Mouse (Mus musculus) forelimb bud, embryonic 11.5 days (tissue): ENCODE measurements around the gene Tcam1.
"Not testable (repeated sequence)": the region's sequence is repeated elsewhere in the genome, so short reads cannot be mapped to it uniquely, and the experiment has no call there.

ENCODE experiments used
- DNase-seq: peaks from one replicate; pipeline ENCODE4 v3.0.0-alpha.2; 2012; ENCODE audit warnings: low read depth, low spot score

The Tcam1 gene

DNA sequence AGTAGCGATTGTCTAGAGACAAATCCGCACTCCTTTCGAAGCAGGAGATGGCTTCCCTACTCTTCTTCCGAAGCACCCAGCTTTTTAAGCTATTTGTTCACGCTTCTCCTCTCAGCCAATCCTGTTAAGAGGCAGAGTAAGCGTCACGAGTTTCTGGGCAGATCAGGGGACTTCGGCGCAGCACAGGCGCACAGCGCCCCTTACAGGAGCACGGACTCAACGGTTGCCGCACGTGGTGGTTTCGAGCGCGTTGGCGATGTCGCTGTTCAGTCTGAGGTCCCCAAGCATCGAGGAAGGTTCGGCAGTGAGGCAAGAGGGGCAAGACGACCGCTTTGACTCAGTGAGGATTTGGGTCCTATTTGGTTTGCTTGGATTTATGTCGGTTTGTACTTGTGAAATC lies at the start of gene Tcam1:
Gene Tcam1 (plus strand): TSS at position 219 of the 400 bp plus-strand sequence.
- peak; percentile 98 for DNase-seq

DNA sequence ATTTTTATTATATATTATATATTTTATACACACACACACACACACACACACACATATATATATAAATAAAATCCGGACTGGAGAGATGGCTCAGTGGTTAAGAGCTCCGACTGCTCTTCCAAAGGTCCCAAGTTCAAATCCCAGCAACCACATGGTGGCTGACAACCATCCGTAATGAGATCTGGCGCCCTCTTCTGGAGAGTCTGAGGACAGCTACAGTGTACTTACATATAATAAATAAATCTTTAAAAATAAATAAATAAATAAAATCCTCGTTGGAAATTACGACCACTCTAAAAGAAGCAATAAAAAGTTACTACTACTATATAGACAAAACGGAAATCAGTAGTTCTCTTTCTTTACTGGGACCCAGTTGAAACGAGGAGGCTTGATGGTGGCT lies 42.5 kb upstream of the Tcam1 start:
- not testable (repeated sequence) for DNase-seq

DNA sequence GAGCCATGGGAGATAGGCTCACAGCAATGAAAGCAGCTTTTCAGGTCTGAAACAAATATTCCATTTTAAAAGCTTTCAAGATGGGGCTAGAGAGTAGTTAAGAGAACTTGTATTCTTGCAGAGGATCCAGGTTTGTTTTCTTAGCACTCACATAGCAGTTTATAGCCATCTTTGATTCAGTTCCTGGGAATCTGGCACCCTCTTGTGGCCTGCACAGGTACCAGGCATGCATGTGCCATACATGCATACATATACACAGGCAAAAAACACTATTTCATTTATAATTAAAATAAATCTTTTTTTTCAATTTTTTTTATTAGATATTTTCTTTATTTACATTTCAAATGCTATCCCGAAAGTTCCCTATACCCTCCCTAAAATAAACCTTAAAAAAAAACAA lies 29.6 kb upstream of the Tcam1 start:
- DNase-seq, result peak; percentile 28

DNA sequence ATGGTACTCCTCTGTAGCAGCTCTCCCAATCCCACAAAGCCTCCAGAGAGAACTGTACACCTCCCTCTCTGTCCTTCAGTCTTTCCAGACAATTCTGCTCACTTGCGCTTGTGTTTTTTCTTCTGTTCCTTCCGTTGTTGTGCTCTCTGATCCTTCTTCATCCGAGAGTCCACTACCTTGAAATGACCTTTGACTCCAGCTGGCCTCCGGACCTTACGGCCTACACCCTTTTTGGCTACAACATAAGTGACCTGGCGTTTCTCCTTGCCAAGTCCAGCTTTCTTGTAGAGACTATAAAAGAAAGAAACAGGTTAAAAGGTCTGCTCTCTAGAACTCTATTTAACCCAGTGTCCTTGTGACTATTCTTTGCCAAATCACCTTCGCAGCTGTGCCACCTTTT lies 27.1 kb upstream of the Tcam1 start:
- DNase-seq, result no peak

DNA sequence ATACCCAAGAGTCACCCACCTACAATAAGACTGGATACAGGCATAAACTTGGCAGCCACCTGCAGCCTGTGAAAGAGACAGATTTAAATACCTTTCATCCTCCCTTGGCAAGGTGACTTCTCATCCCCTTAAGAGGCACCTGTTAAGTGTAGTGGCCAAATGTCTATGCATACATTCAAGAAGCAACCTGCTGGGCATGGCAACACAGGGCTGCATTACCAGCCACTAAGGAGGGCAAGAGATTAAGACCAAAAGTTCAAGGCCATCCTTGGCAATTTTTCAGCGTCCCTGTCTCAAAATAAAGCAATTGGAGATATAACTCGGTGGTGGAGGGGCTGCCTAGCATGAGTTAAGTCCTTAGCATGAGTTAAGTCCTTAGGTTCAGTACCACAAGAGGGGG lies 21.7 kb upstream of the Tcam1 start:
- no peak for DNase-seq

DNA sequence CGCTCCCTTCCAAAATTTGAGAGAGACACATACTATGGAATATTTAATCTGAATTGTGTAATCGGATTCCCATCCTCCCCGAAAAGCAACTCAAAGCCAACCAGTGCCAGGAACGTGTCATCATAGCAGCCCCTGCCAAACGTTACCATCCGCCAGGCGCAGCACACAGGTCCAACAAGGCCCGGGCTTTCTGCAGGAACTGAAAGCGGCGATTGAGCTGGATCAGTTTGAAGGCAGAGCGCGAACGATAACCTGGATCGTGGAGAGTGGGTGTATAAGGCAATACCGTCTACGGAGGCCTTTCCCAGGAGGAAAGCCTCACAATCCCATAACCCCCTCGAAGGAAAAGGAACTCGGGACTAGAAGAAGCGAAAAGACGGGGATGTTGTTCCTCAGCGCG lies 21.3 kb upstream of the Tcam1 start:
- no peak for DNase-seq

DNA sequence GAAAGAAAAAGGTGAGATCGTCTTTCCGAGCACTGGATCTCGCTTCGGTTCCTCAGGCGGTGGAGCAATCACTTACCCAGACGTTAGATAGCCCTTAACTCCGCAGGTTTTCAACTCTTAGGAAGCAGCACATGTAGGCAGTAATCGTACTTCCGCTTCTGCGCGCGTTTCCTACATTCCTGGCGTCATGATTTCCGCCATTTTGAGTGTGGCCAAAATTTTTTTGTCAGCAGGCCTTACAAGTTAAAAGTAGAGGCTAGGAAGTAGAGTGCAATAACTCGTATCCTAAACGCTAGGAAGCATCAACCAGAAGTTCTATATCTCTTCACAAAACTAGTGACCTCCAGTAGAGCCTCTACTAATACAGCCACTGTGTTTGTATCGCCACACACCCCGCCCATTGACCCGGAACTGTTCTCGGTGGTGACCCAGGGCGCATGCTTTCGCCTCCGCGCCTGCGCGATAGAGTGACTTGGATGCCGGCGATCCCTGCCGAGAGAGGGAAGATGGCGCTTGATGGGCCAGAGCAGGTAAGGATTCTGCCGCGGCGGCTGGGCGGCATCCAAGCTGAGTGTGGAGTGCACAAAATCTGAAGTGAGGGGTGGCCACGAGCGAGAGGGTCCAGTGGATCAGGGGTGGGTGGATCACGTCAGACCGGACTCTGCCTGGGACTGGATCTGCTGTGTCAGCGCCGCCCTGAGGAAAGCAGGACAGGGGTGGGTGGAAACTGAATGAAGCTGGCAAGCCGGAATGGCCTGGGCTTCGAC lies 20.6 kb upstream of the Tcam1 start, which contains the start of the genes Ftsj3 and Psmc5:
Gene Ftsj3 (minus strand): TSS at position 395 of the 767 bp plus-strand sequence.
Gene Psmc5 (plus strand): TSS at position 470 of the 767 bp plus-strand sequence.
- DNase-seq, result peak; percentile 94

DNA sequence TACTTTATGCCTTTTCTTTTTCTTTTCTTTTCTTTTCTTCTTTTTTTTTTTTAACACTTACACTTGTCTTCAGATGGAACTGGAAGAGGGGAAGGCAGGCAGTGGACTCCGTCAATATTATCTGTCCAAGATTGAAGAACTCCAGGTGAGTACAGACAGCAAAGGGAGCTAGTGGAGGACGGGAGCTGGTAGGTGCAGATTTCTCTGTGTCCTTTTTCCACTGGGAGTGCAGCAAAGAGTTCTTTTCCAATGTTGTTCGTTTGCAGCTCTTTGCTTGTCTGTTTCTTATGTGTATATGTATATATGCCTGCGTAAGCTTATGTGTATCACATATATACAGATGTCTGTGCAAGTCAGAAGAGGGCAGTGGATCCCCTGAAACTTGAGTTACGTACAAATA lies 19.7 kb upstream of the Tcam1 start:
- no peak for DNase-seq

DNA sequence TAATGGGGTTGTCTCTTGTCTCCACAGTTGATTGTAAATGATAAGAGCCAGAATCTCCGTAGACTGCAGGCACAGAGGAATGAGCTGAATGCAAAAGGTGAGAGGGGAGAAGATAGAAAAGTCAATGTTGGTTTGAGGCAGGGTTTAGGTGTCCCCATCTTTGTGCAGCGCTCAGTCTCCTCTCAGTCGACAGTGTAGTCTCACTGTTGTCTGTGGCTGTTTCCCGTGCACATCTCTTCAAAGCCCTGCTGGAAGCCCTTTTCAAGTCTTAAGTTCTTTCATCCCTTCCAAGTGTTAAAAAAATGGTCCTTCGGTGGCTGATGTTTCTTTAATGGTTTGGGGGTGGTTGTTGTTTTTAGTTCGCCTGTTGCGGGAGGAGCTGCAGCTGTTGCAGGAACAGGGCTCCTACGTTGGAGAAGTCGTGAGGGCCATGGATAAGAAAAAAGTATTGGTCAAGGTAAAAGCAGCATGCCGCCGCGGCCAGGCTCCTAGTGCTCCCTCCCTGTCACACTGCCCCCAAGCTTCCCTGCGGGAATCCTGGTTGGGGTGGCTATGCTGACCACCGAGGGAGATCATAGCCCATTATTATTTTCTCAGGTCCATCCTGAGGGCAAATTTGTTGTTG lies 15.5 kb upstream of the Tcam1 start:
- DNase-seq, result no peak

DNA sequence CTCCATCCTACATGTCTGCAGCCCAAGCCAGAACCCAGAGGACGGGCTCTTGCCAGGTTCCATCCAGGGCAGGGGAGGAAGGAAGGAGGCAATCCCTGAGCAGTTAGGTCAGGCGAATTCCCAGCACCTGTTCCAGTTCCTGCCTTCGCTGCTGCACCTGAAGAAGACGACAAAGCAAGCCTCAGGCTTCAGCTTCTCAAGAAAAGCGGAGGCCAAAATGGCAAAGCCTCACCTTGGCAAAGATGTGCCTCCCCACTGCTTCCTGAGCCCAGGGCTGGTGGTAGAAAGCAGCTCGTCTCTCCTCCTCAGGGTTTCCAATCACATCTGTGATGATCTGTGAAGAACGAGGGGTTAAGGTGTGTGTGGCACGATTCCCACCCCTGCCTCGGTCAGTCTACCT lies 12.5 kb upstream of the Tcam1 start:
- no peak for DNase-seq

DNA sequence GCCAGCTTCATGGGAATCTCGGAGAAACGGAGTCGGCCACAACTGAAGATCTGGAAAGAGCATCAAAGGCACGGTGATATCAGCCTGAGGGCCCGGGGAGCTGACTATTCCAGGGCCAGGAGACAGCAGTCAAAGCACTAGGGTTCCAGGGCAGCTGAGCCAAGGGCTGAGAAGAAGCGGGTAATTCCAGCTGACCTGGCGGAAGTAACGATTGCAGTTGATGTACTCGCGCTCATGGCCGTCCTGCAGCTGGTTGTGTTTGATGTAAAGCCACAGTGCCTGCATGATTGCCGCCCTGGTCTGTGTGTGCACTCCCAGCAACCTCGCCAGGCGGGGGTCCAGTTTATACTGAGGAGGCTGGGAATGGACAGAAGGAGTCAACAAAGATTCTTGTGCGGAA lies 11.5 kb upstream of the Tcam1 start:
- no peak for DNase-seq

DNA sequence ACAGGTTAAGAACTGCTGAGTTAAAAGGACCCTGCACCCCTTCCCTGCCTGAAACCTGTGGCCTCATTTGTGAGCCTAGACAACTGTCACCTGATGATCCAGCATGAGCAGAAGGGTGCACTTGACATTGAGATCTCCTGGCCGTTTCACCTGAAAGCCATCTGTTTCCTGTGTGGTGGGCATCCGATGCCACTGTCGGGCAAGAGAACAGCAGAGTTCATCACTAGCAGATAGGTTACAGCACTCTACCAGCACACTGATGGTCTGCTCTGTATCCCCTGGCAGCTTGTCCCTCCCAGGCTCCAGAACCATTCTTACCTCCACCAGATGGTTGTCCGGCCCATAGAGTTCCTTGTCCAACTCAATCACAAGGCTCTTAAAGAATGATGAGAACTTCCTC lies 10.9 kb upstream of the Tcam1 start:
- no peak for DNase-seq

DNA sequence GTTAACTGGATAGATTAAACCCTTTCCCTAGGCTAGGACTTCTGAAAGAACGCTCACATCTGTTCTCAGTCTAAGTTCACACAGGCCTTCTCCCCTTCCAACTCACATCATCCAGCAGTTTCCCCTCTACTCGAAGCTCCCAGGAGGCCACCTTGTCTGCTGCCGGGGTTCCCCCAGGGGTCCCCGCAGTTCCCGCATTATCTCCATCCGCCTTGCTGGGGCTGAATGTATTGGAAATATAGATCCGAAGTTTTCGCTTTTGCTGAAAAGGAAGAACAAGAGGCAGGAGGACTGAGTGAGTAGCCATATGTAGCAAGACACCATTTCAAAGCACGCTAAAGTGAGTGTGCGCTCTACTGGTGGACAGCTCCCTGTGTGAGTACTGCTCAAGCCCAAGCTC lies 10.0 kb upstream of the Tcam1 start:
- DNase-seq, result no peak

DNA sequence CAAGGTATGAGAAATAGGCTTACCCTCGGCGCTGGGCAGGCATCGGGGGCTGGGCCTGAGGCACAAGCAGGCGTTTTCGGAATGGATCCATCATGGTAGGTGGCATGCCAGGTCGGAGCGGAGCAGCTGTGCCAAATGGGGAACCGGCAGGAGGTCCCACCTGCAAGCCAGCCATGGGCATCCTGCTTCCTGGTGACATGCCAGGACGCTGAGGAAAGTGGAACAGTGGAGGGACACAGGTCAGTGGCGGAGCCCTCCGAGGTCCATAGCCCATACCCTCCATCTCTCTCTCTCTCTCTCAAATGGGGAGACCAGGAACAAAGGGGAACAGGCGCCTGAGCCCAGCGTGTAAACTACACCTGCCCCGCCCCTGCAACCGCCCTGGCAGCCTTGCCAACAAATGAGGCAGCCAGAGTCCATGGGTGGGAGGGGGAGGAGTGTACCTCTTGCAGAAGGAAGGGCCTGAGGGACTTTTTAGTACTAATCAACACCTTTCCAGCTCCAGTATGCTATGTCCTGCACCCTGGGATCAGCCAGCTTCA lies 9.1 kb upstream of the Tcam1 start:
- peak; percentile 38 for DNase-seq

DNA sequence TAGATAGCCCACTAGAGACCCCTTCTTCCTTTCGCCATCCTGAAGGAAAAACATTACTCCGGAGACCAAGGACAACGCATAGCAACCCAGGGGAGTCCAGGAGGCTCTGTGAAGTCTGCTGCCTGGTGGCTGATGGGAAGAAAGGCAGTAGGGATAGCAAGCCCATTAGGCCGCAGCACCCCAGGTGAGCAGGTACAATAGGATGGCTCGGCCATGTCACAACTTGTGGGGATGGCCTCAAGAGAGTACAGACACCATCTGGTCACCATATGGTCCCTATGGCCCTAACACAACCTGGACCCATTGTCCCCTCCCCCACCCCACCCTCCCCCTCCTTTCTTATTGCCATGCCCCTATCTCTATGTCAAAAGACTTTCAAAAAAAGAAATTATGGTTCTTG lies 8.6 kb upstream of the Tcam1 start:
- peak; percentile 46 for DNase-seq

DNA sequence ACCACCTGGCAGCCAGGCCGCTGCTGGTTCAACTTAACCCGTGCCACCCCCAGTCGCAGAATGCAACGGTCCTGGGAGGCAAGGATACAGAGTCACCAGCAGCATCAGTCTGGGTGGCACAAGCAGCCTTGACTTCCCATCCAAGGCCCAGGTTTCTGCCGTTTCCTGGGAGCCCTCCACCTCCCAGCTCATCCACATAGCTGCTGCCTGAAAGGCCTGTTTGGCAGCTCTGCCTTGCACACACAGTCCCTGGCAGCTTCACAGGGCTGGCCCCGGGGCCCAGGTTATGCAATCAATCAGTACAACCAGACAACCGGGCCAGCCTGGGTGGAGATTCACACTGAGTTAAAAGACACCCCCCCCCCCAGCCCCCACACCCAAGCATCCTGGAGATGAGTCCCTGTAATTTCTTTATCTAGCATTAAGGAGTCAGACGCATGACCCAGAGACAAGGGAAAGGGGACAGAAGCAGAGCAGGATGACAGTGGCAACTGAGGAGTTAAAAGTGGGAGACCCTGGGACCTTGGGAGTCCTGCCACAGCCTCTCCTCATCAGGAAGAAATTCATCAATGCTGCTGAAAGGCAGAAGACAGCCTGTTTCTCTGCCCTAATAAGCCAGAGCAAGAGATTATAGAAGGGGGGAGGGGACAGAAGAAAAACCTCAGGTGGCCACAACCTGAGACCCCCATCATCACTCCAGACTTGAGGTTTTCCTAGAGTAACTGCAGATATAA lies 8.0 kb upstream of the Tcam1 start:
- no peak for DNase-seq

DNA sequence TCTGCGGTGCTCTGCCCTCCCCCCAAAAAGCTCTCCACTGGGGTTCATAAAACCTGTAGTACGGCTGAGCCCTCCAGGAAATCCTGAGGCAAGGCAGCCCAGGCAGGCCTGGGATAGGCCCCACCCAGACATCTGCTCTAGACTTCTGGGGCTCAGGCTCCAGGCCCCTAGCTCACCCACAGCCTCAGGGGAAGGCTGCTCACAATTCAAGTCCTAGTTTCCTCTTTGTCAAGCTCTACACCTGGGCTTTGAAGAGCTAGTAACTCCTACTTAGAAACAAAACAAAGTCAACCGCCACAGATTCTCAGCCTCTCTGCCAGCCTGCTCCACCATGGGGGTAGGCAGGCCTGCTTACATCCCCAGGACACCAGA lies 7.4 kb upstream of the Tcam1 start:
- peak; percentile 59 for DNase-seq

DNA sequence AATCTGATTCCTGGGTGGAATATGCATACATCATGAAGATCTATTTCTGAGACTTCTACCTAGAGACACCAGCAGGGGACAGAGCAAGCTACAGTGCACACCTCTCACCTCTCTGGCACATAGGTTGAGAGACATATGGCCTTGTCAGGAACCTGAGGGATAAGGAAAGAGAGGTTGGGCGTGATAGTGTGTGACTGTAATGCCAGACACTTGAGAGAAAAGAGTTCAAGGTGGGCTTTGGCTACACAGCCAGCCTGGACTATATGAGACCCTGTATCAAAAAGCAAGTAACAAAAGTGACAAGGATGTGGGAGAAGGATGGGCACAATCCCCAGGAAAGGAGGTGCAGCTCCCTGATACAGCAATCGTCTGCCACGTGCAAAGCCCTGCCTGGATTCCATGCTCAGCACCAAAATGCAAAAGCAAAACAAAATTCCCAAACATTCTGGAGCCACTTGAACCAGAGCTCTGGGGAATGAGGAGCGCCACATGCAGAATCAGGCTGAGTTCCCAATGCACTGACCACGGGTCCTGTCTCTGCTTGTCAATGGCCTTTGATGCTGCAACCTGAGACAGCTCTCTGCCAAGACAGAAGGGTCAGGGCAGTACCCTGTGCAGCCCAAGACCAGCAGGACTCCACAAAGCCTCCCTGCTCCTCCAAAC lies 5.2 kb upstream of the Tcam1 start:
- no peak for DNase-seq

DNA sequence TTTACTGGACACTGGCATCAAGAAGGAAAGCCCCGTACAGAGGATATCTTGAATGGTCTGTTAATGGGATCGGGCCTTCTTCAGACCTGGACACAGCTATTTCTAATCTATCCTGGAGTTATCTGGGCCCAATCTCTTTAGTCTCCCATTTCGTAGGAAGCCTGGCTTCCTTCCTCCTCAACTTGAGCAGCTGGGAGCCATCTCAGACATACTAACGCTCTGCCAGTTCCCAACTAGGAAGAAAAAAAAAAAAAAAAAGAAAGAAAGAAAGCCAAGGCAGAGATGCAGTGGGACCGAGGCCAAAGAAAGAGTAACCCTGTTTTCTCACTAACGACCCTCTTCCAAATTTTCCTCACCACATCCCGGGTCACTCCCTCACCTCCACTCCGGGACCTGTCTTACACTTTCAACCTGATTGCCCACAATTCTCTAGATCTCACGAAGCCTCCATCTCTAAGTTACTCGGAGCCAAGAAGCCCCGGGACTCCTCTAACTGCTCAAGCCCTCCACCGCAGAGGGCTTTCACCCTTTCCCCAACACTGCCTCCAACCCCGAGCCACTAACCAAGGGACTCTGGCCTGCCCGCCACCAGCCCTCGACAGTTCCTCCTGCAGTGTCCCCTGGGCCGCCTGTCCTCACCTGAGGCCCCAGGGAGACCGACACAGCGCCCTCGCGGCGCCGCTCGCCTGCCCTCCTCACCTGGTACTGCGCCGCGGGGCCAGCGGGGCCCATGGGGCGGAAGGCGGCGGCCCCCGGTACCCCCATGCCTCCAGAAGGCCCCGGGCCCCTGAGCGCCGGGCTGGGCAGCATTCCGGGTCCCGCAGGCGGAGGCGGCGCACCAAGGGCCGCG lies 4.5 kb upstream of the Tcam1 start:
- DNase-seq, result no peak

DNA sequence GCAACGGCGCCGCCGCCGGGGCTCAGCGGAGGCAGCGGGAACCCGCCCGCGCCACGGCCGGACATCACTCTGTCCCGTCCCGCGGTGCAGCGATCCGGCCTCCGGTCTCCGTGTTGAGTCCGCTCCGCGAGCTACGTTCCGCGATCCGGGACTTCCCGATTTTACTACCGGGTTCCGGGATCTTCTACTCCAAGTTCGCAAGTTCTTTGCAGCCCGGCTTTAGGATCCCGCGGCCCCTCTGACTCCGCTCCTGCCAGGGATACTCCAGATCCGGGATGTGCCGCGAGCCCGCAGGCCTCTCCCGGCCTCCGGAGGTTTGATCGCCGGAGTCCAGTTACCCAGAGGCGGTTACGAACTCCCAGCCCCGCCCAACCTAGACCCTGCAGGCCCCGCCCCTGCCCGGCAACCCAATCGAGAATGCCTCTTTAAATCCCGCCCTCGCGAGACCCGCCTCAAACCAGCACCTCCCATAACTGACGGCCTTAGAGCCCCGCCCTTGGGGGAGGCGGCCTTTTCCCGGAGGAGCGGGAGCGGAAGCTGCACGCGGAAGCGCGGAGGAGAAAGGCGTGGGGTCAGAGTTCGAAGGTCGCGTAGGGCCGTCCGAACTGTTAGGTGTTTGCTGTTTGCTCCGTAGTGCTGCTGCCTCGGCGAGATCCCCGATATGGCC lies 3.7 kb upstream of the Tcam1 start, which contains the start of gene Smarcd2:
Gene Smarcd2 (minus strand): TSS at position 329 of the 667 bp plus-strand sequence.
- DNase-seq, result peak; percentile 98
